Mouse (Mus musculus): ENCODE data around the gene Atg7. TPM values are rescaled to one million over a fixed set of nuclear protein-coding genes. Genes with fewer than 3 reads are reported as not detected.

The Atg7 gene
- total and polyA plus RNA-seq, 2 experiments, result 18.8 to 31.7 TPM

DNA sequence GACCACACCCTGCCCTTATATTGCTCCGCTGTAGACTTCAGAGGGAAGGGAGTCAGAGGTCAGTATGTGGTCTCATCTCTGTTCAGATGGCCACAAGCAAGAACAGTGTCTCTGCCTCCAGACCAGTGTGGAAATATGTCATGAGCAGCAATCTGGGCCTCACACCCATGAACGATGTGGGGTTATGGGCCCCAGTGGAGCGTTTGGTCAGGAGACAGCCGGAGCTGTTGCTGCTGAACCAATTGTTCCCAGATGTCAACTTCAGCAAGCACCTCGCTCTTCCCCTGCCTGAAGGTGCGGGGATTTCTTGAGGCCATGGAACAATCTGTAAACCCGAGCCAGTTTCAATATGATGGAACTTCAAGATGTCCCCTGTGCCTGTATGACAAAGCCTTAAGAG is 148.0 kb downstream of the Atg7 start:
- H3K9ac ChIP-seq (ENCODE audit: low read depth, low read length), result no peak overlapping the region
- no peaks in the 10 kb centered on the region for H3K79me2 ChIP-seq (ENCODE audit: control insufficient read depth, insufficient read depth, low read length)
- no peaks in the 10 kb centered on the region for H3K36me3 ChIP-seq (ENCODE audit: control insufficient read depth, insufficient read depth, low read length)
- TF ChIP-seq POLR2A (IDR thresholded peaks at IDR 0.05; ENCODE audit: extremely low read depth, insufficient read depth, low read length) (no peak), CTCF (IDR thresholded peaks at IDR 0.05; ENCODE audit: low read depth, low read length) (no peak)
- DNase-seq (ENCODE audit: extremely low read depth, low read depth, low spot score), result no peak
- H3K4me1 ChIP-seq (ENCODE audit: control insufficient read depth, insufficient read depth, low read length), result peaks cover 6% of the 10 kb centered on the region
- H3K4me3 ChIP-seq (ENCODE audit: insufficient read depth, low read depth, low read length), result no peak overlapping the region
- WGBS, result 96% methylated on average over 7 of the region's 7 CpGs
- no peak overlapping the region for H3K27ac ChIP-seq (replicated peaks; ENCODE audit: insufficient read depth, low read depth, low read length)
- no peaks in the 10 kb centered on the region for H3K27me3 ChIP-seq (ENCODE audit: control insufficient read depth, insufficient read depth, low read length)

DNA sequence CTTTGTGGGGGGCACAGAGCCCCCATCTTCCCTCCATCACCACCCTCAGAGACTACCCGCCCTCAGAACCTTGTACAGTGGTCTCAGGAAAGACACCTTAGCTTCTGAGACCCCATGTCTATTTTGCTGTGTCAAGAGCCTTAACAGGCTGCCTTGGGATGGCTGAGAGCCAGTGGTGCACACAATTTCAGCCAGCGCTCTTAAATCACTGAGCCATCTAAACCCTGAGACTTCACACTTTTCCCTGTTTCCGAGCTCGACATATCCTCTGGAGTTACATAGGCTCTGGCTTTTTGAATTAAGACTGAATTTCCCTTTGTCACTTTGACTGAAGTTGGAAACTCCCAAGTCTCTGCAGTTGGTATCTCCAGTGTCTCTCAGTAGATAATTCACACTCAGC is 148.9 kb downstream of the Atg7 start:
- TF ChIP-seq CTCF (IDR thresholded peaks at IDR 0.05; ENCODE audit: low read depth, low read length) (no peak), POLR2A (IDR thresholded peaks at IDR 0.05; ENCODE audit: extremely low read depth, insufficient read depth, low read length) (no peak)
- Histone ChIP-seq H3K27ac (replicated peaks; ENCODE audit: insufficient read depth, low read depth, low read length) (no peak overlapping the region), H3K4me3 (ENCODE audit: insufficient read depth, low read depth, low read length) (no peak overlapping the region), H3K9ac (ENCODE audit: low read depth, low read length) (no peak overlapping the region), H3K27me3 (ENCODE audit: control insufficient read depth, insufficient read depth, low read length) (no peaks in the 10 kb centered on the region), H3K4me1 (ENCODE audit: control insufficient read depth, insufficient read depth, low read length) (peaks cover 6% of the 10 kb centered on the region), H3K36me3 (ENCODE audit: control insufficient read depth, insufficient read depth, low read length) (no peaks in the 10 kb centered on the region), H3K79me2 (ENCODE audit: control insufficient read depth, insufficient read depth, low read length) (no peaks in the 10 kb centered on the region)
- WGBS, result 96% methylated on average over 4 of the region's 4 CpGs
- DNase-seq (ENCODE audit: extremely low read depth, low read depth, low spot score), result no peak

DNA sequence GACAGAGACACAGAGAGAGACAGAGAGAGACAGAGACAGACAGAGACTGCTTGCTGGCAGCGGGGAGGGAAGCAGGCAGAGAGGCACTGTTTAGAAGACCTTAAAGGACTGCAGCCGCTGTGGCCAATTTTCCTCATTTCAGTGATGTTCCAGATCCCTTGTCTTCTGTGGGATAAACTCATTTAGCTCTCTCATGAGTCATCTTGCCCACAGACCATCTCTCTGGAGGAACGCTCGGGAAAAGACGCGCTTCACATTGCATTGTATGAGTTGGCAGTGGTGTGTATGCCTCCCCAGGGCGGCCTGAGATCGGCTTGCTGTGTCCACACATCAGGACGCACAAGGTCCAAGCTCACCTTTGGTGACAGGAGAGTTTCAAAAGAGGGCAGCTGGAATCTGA is 151.8 kb downstream of the Atg7 start:
- Histone ChIP-seq H3K4me1 (ENCODE audit: control insufficient read depth, insufficient read depth, low read length) (no peaks in the 10 kb centered on the region), H3K27ac (replicated peaks; ENCODE audit: insufficient read depth, low read depth, low read length) (no peak overlapping the region), H3K4me3 (ENCODE audit: insufficient read depth, low read depth, low read length) (no peak overlapping the region), H3K27me3 (ENCODE audit: control insufficient read depth, insufficient read depth, low read length) (no peaks in the 10 kb centered on the region), H3K36me3 (ENCODE audit: control insufficient read depth, insufficient read depth, low read length) (no peaks in the 10 kb centered on the region), H3K79me2 (ENCODE audit: control insufficient read depth, insufficient read depth, low read length) (no peaks in the 10 kb centered on the region), H3K9ac (ENCODE audit: low read depth, low read length) (no peak overlapping the region)
- 96% methylated on average over 9 of the region's 9 CpGs for whole genome bisulfite sequencing
- TF ChIP-seq CTCF (IDR thresholded peaks at IDR 0.05; ENCODE audit: low read depth, low read length) (no peak), POLR2A (IDR thresholded peaks at IDR 0.05; ENCODE audit: extremely low read depth, insufficient read depth, low read length) (no peak)
- DNase-seq (ENCODE audit: extremely low read depth, low read depth, low spot score), result no peak

DNA sequence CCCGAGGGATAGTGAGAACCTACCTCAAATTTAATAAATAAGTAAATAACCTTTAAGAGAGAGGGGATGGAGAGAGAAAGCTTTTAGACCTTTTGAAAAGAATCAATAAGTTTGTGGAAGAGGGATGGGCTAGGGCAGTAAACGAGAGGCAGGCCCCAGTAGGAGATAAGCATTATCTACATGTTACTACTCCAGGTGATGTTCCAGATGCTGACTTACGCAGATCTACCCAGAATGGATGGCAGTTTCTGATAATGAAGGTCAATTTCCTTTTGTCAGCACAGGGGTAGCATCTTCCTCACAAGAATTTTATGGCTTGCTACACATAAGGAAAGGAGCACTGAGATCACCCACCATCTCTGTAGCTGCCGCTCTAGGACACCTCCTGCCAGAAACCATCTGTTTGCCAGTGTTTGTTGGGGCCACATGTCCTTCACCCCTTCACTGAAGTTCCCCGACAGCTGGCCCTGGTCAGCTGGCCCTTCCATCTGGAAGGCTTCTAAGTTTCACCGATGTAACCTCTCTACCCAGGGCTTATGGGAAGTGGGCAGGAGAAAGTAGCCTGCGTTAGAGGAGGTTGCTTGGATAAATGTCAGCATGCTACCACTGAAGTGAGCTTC is 152.9 kb downstream of the Atg7 start:
- 89% methylated on average over 7 of the region's 7 CpGs for WGBS
- no peaks in the 10 kb centered on the region for H3K79me2 ChIP-seq (ENCODE audit: control insufficient read depth, insufficient read depth, low read length)

DNA sequence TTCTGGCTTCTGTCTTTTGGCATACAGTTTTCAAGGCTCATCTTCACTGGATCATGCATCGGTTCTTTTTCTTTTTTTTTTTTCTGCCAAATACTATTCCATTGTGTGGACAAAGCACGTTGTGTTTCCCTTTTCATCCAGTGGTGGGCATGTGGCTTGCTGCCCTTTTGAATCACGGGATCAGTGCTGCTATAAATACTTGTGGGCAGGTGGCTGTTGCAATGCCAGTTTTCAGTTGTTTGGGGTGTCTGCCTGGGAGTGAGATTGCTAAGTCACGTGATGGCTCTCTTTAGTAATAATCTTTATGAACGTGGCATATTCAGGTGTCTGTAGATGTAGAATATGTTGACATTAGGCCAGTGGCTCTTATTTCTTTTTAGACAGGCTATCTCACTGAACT is 155.0 kb downstream of the Atg7 start:
- Histone ChIP-seq H3K27ac (replicated peaks; ENCODE audit: insufficient read depth, low read depth, low read length) (no peak overlapping the region), H3K79me2 (ENCODE audit: control insufficient read depth, insufficient read depth, low read length) (no peaks in the 10 kb centered on the region), H3K36me3 (ENCODE audit: control insufficient read depth, insufficient read depth, low read length) (no peaks in the 10 kb centered on the region), H3K4me3 (ENCODE audit: insufficient read depth, low read depth, low read length) (no peak overlapping the region), H3K4me1 (ENCODE audit: control insufficient read depth, insufficient read depth, low read length) (no peaks in the 10 kb centered on the region), H3K27me3 (ENCODE audit: control insufficient read depth, insufficient read depth, low read length) (no peaks in the 10 kb centered on the region), H3K9ac (ENCODE audit: low read depth, low read length) (no peak overlapping the region)
- TF ChIP-seq CTCF (IDR thresholded peaks at IDR 0.05; ENCODE audit: low read depth, low read length), result no peak
- no peak for TF ChIP-seq POLR2A (IDR thresholded peaks at IDR 0.05; ENCODE audit: extremely low read depth, insufficient read depth, low read length)
- no peak for DNase-seq (ENCODE audit: extremely low read depth, low read depth, low spot score)
- WGBS, result 88% methylated on average over 5 of the region's 5 CpGs

More for the DNA sequence above, 152.9 kb downstream of the Atg7 start:
- H3K4me1 ChIP-seq (ENCODE audit: control insufficient read depth, insufficient read depth, low read length), result no peaks in the 10 kb centered on the region
- H3K36me3 ChIP-seq (ENCODE audit: control insufficient read depth, insufficient read depth, low read length), result no peaks in the 10 kb centered on the region
- no peak overlapping the region for H3K4me3 ChIP-seq (ENCODE audit: insufficient read depth, low read depth, low read length)
- TF ChIP-seq CTCF (IDR thresholded peaks at IDR 0.05; ENCODE audit: low read depth, low read length), result no peak
- TF ChIP-seq POLR2A (IDR thresholded peaks at IDR 0.05; ENCODE audit: extremely low read depth, insufficient read depth, low read length), result no peak
- H3K9ac ChIP-seq (ENCODE audit: low read depth, low read length), result no peak overlapping the region
- DNase-seq (ENCODE audit: extremely low read depth, low read depth, low spot score), result no peak
- H3K27ac ChIP-seq (replicated peaks; ENCODE audit: insufficient read depth, low read depth, low read length), result no peak overlapping the region
- H3K27me3 ChIP-seq (ENCODE audit: control insufficient read depth, insufficient read depth, low read length), result no peaks in the 10 kb centered on the region

DNA sequence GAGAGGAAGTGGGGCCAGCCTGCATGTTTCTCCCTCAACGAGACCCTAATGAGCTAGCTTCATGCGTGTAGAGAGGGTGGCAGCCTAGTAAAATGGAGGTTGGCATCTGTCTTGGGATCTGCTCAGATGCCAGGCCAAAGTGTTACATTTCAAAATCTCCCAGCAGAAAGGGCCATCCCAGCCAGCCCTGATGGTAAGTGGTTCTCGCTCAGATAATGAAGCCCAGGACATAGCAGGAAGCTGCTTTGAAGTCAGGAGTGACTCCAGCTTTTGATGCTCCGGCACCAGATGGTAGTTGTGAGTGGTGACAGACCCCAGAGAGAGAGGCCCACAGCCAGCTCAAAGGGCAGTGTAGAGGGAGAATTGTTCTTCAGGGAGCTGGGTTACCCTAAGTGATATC is 155.8 kb downstream of the Atg7 start:
- Histone ChIP-seq H3K79me2 (ENCODE audit: control insufficient read depth, insufficient read depth, low read length) (no peaks in the 10 kb centered on the region), H3K27ac (replicated peaks; ENCODE audit: insufficient read depth, low read depth, low read length) (no peak overlapping the region), H3K36me3 (ENCODE audit: control insufficient read depth, insufficient read depth, low read length) (no peaks in the 10 kb centered on the region), H3K9ac (ENCODE audit: low read depth, low read length) (no peak overlapping the region), H3K27me3 (ENCODE audit: control insufficient read depth, insufficient read depth, low read length) (no peaks in the 10 kb centered on the region), H3K4me1 (ENCODE audit: control insufficient read depth, insufficient read depth, low read length) (no peaks in the 10 kb centered on the region), H3K4me3 (ENCODE audit: insufficient read depth, low read depth, low read length) (no peak overlapping the region)
- no peak for DNase-seq (ENCODE audit: extremely low read depth, low read depth, low spot score)
- no peak for TF ChIP-seq CTCF (IDR thresholded peaks at IDR 0.05; ENCODE audit: low read depth, low read length)
- no peak for TF ChIP-seq POLR2A (IDR thresholded peaks at IDR 0.05; ENCODE audit: extremely low read depth, insufficient read depth, low read length)
- 92% methylated on average over 4 of the region's 4 CpGs for WGBS
